Mouse (Mus musculus): Measurements from ENCODE around the gene Synrg.

Gene Synrg

GRCm38 (mm10) chr11:84077008-84077407 is 112.8 kb downstream of the Synrg start:
- DNase-seq (ENCODE audit: low read depth): no peak

- DNase-seq (ENCODE audit: low read depth): no peak
Measured at GRCm38 (mm10) chr11:84078601-84079000, 114.4 kb downstream of the Synrg start.

GRCm38 (mm10) chr11:84079361-84079760 is 115.1 kb downstream of the Synrg start:
- no peak for DNase-seq (ENCODE audit: low read depth)

DNA sequence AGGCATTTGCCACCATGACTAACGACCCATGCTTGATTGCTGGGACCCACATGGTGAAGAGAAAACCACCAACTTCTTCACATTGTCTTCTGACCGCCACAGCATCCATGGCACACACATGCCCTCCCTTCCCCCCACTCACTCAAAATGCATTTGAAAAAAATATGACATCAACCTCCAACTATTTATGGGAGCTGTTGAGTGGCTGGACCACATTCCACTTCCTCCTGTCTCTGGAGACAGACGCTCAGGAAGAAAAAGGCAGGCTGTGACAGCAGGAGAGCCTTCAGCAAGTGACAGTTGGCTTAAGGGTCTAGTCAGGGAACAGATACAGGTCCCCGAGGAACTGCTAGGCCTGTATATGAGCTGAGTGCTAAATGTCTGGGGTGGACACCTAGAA is 115.7 kb downstream of the Synrg start:
- DNase-seq (ENCODE audit: low read depth): no peak

DNA sequence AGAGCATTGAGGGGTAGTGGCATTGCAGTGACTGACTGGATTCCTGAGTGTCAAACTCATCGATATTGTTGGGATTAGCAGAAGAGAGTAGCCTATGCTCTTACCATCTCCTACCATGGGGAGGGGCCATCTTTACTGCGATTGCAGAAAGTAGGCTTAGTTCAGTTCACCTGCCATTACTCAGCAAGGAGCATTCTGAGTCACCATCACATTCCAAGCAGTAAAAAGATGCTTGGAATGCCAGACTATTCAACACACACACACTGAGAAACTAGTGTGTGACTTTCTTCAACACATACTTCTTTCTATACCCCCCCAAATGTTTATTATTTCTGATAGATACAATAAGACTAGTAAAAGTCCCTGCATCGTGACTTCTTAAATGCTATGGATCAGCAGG is 116.1 kb downstream of the Synrg start:
- no peak for DNase-seq (ENCODE audit: low read depth)

DNA sequence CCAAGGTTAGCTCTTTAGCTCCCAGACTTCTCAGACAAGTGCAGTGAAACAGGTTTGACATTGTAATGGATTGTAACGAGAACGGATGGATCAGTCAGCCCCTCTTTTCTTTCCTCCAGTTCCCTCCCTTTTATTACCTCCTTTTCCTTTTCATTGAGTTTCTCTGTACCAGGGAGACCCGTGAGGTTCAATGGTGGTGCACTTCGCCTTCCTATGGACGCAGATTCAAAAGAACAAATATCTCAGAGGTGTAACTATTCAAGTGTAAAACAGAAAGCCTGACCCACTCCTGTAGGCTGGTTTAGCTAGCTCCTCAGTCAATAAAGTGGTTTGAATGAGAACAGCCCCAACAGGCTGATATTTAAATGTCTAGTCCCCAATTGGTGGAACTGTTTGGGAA is 117.7 kb downstream of the Synrg start:
- DNase-seq (ENCODE audit: low read depth): no peak

DNA sequence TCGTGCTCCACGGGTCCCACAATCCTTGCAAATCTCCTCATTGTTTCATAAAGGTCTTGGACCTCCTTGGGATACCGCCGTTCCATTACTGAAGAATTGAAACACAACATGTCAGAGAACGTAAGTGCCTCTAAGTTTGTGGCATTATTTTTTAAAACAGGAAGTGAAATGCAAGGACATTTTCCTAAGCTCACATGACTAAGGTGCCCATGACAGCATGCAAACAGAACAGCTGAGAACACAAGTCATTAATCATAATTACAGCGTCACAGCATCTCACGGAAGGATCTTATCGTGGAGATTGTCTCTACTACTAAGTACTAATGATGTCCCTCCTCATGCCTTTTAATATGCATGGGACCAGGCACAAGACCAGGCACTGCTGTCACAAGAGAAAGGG is 126.3 kb downstream of the Synrg start:
- DNase-seq (ENCODE audit: low read depth): no peak
